Mouse (Mus musculus) adrenal gland (tissue): ENCODE data around the gene Vmn1r93.
"Not testable (repeated sequence)": the region's sequence is repeated elsewhere in the genome, so short reads cannot be mapped to it uniquely, and the experiment has no call there.

Experiments
- intact Hi-C: fragments of 180-260 bp; cut with DNase I; formaldehyde crosslinking; loops from one replicate; pipeline ENCODE4 v1.15.1; 2025
- long read RNA-seq, 2 experiments: library from polyadenylated mRNA; unstranded; transcript quantifications; one replicate each; pipeline ENCODE4 v2.0.0; 2020; ENCODE audit warnings: borderline replicate concordance in 1 of 2; ENCODE audit not compliant: insufficient replicate concordance in 1 of 2

Vmn1r93 gene
- long read RNA-seq, experiment 1, result 0 reads
- long read RNA-seq, experiment 2, result 0 reads

DNA sequence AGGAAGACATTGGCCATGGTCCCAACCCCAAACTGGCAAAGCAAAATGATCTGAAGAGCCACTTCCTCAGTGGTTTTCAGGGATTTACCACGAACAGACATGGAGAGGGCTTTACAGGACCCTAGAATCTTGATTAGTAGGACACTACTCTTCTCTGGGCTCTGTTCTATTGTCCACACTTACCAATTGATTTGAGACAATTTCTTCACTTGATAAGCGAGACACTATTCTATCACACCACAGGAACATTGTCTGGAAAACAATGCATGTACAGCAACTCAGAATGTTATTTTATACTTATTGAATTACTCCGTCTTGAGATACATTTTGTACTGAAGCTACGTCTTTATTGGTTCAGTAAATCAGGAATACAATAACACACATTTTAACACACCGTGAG is at the start of gene Vmn1r93:
Gene Vmn1r93, minus strand, starts transcription at position 101 of the 400 bp plus-strand sequence.
- intact Hi-C loops, result not testable (repeated sequence)

DNA sequence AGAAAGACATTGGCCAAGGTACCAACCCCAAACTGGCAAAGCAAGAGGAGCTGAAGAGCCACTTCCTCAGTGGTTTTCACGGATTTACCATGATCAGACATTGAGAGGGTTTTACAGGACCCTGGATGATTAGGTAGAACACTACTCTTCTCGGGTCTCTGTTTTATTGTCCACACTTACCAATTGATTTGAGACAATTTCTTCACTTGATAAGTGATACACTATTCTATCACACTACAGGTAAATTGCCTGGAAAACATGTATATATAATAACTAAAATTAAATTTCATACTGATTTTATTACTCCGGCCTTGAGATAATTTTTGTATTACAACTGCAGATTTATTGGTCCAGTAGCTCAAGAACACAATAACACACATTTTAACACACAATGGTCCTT is 29.4 kb upstream of the Vmn1r93 start, which contains the start of gene Vmn1r94:
Gene Vmn1r94, minus strand, starts transcription at position 101 of the 400 bp plus-strand sequence.
- intact Hi-C loops, result not testable (repeated sequence)

DNA sequence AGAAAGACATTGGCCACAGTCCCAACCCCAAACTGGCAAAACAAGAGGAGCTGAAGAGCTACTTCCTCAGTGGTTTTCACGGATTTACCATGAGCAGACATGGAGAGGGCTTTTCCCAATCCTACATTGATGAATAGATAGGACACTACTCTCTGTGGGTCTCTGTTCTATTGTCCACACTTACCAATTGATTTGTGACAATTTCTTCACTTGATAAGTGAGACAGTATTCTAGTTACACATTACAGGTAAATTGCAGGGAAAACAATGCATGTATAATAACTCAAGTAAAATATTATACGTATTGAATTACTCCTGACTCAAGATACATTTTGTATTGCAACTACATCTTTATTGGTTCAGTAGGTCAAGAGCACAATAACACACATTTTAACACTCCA is 16.4 kb downstream of the Vmn1r93 start, which contains the start of gene Gm16442:
Gene Gm16442, minus strand, starts transcription at position 101 of the 400 bp plus-strand sequence.
- intact Hi-C loops, result not testable (repeated sequence)

DNA sequence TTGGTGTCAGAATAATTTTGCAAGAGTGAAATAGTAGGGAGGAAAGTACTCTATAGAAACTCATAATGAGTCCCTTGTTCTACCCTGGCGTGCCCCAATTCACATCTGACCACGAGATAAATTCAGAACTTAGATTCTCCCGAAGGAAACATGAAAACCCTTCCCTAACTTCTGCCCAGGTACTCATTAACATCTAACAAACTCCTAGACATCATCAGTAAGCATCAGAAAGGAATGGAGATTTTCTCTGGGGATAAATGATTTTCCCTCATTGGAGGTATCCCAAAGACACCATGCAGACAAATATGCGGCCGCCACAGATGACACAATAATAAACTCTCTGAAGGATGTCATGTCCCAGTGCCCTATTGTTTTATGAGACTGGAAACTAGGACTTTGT is 39.5 kb downstream of the Vmn1r93 start, which contains the start of gene Vmn1r91:
Gene Vmn1r91, plus strand, starts transcription at position 301 of the 400 bp plus-strand sequence.
- intact Hi-C loops, result not testable (repeated sequence)
